Mouse (Mus musculus) embryonic facial prominence, embryonic 10.5 days (tissue): ENCODE data around the gene Bik. TPM values are rescaled to one million over a fixed set of nuclear protein-coding genes. Genes with fewer than 3 reads are reported as not detected.

Source experiments
- DNase-seq: peaks from one replicate; pipeline ENCODE4 v3.0.0-alpha.2; 2017; ENCODE audit warnings: low spot score
- H3K27ac ChIP-seq: fragments of 300-500 bp; sonication (generic); replicated peaks from 2 replicates; pipeline ENCODE4 v1.5.1; 2016; ENCODE audit warnings: mild to moderate bottlenecking
- H3K27me3 ChIP-seq: fragments of 300-500 bp; sonication (generic); replicated peaks from 2 replicates; pipeline ENCODE4 v1.6.1; 2016; ENCODE audit warnings: low read depth, mild to moderate bottlenecking; ENCODE audit not compliant: poor library complexity, severe bottlenecking
- H3K36me3 ChIP-seq: fragments of 300-500 bp; sonication (generic); replicated peaks from 2 replicates; pipeline ENCODE4 v1.6.1; 2016; ENCODE audit warnings: mild to moderate bottlenecking, moderate library complexity
- H3K4me1 ChIP-seq: fragments of 300-500 bp; sonication (generic); 2 replicates; pipeline ENCODE4 v1.6.1; 2016
- H3K4me3 ChIP-seq: fragments of 300-500 bp; sonication (generic); 2 replicates; pipeline ENCODE4 v1.5.1; 2016; ENCODE audit warnings: mild to moderate bottlenecking, moderate library complexity
- H3K9me3 ChIP-seq: fragments of 300-500 bp; sonication (generic); 2 replicates; pipeline ENCODE4 v1.6.1; 2016; ENCODE audit warnings: mild to moderate bottlenecking
- WGBS: fragments of 180-500 bp; shearing (Covaris S2); methylation state at CpG from one replicate; pipeline ENCODE4 v1.1.7; 2016; 5-methylcytosine and 5-hydroxymethylcytosine counted together
- polyA plus RNA-seq: library from polyadenylated mRNA; unstranded; fragments of >200 nt; fragmentation: Nextera tagmentation; extraction: Ambion mirVana; gene quantifications from 2 replicates; pipeline ENCODE4 v1.2.1, GENCODE M21; 2016

The Bik gene
- polyA plus RNA-seq, 1 experiment from 2014 or later, result 2.3 TPM

DNA sequence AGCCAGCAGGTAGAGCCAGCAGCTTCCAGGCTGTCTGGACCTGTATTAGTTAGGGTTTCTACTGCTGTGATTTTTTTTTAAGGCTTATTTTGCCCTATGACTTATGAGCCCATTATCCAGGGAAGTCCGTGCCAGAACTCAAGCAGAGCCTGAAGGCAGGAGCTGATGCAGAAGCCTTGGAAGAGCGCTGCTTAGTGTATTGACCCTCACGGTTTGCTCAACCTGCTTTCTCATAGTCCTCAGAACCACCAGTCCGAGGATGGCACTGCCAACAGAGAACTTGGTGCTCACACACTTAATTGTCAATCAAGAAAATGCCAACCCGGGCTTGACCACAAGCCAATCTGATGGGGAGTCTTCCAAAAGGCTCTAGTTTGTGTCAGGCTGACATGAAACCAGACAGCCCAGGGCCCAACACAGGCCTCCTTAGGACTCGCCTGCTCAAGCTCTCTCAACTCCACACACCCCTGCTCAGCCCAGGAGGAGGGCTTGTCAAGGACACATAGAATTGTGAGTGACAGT, 5.7 kb upstream of the Bik start:
- H3K4me3 ChIP-seq, result no peak overlapping the region
- no peaks in the 10 kb centered on the region for H3K36me3 ChIP-seq
- H3K9me3 ChIP-seq, result no peaks in the 10 kb centered on the region
- no peak overlapping the region for H3K27ac ChIP-seq
- 83% methylated on average over 6 of the region's 6 CpGs for WGBS
- peaks cover 18% of the 10 kb centered on the region for H3K27me3 ChIP-seq
- H3K4me1 ChIP-seq, result peaks cover 36% of the 10 kb centered on the region
- DNase-seq, result no peak

GRCm38 (mm10) chr15:83523196-83523595, 3.5 kb upstream of the Bik start:
- H3K4me3 ChIP-seq, result no peak overlapping the region
- no peaks in the 10 kb centered on the region for H3K36me3 ChIP-seq
- no peak for DNase-seq
- no peaks in the 10 kb centered on the region for H3K9me3 ChIP-seq
- peaks cover 41% of the 10 kb centered on the region for H3K27me3 ChIP-seq
- WGBS, result 21% methylated on average over 7 of the region's 7 CpGs
- H3K27ac ChIP-seq, result peak overlapping the region; percentile 62; the same call in 1 of the 2 replicates
- H3K4me1 ChIP-seq, result peaks cover 48% of the 10 kb centered on the region

DNA sequence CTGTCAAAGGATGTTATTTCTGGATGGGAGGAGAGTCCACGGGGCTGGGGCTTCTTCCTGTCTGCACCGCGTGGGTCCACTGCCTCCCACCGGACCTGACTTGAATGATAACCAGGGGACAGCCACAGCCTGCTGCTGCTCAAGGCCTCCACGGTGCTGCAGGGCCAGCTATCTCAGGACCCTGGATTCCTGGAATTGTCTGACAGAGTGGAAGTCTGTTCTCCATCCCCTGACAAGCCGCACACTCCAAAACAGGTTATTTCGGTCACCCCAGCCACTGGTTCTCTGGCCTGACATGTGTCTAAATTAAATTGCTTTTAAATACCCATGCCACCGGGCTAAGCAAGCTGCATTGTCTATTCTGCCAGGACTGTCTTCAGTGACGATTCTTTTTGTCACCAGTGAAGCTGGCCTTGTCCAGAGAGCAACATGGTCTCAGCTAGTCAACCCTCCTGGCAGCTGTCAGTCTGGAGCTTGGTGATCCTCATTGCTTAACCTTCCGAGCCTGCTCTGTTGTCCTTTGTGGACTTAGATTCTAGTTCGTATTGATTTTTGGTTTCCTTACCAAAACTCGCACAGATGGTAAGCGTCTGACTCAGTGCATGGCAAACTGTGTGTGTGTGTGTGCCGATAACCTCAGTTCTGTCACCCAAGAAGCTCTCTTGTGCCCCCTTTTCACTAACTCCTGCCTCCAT, 2.9 kb upstream of the Bik start:
- no peaks in the 10 kb centered on the region for H3K36me3 ChIP-seq
- H3K4me3 ChIP-seq, result no peak overlapping the region
- H3K27me3 ChIP-seq, result peaks cover 47% of the 10 kb centered on the region
- H3K27ac ChIP-seq, result peak overlapping the region; percentile 62; the same call in 1 of the 2 replicates
- H3K9me3 ChIP-seq, result no peaks in the 10 kb centered on the region
- no peak for DNase-seq
- WGBS, result 65% methylated on average over 14 of the region's 14 CpGs
- peaks cover 43% of the 10 kb centered on the region for H3K4me1 ChIP-seq

DNA sequence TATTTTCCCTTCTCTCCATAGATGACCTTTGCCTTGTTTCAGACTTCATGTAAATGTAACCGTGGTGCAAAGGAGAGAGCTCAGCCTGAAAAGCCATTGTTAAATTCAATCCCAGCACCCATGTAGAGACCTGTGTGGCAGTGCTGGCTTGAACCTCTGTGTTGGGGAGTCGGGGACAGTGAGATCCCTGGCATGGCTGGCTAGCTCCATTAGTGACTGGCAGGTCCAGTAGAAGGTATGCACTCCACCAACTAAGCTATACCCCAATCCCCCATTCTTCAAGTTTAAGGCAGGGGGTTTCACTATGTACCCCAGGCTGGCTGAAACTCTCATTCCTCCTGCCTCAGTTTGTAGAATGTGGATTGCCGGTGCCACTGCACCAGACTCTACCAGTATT, 2.3 kb upstream of the Bik start:
- Histone ChIP-seq H3K9me3 (no peaks in the 10 kb centered on the region), H3K36me3 (no peaks in the 10 kb centered on the region), H3K4me3 (no peak overlapping the region), H3K27ac (no peak overlapping the region), H3K27me3 (peaks cover 53% of the 10 kb centered on the region), H3K4me1 (peaks cover 43% of the 10 kb centered on the region)
- 85% methylated on average over 3 of the region's 3 CpGs for WGBS
- no peak for DNase-seq

DNA sequence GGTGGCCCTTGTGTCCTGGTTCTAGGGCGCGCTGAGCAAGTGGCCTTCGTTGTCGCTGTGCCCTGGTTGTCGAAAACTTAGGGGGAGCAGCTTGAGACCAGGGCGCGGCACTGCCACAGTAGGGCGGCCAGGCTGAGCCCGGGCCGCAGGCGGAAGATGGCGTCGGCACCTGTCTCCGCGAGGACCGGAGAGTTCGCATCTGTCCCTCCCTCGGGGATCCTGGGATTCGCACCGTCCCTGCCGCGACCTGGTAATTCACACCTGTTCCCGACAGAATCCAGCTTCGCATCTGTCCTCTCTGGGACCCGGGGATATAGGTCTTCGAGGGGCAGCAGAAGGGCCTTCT, 403 bp downstream of the Bik start:
- Histone ChIP-seq H3K27me3 (peaks cover 69% of the 10 kb centered on the region), H3K4me3 (peak overlapping the region; percentile 70), H3K36me3 (no peaks in the 10 kb centered on the region), H3K9me3 (no peaks in the 10 kb centered on the region), H3K27ac (0 out of 2 replicates have a peak overlapping the region, but pooled peaks have one; percentile 36), H3K4me1 (peaks cover 41% of the 10 kb centered on the region)
- 1% methylated on average over 26 of the region's 26 CpGs for WGBS
- no peak for DNase-seq

- Histone ChIP-seq H3K36me3 (no peaks in the 10 kb centered on the region), H3K27me3 (peaks cover 69% of the 10 kb centered on the region), H3K27ac (no peak overlapping the region), H3K4me1 (peaks cover 38% of the 10 kb centered on the region), H3K4me3 (no peak overlapping the region), H3K9me3 (no peaks in the 10 kb centered on the region)
- DNase-seq, result no peak
- 62% methylated on average over 2 of the region's 2 CpGs for WGBS
These were observed 1.1 kb downstream of the Bik start for GRCm38 (mm10) chr15:83527747-83528146.

GRCm38 (mm10) chr15:83528892-83529291, 2.2 kb downstream of the Bik start:
- H3K9me3 ChIP-seq, result no peaks in the 10 kb centered on the region
- DNase-seq, result no peak
- 71% methylated on average over 4 of the region's 4 CpGs for WGBS
- H3K27me3 ChIP-seq, result peaks cover 69% of the 10 kb centered on the region
- no peak overlapping the region for H3K4me3 ChIP-seq
- H3K4me1 ChIP-seq, result peaks cover 32% of the 10 kb centered on the region
- H3K36me3 ChIP-seq, result no peaks in the 10 kb centered on the region
- H3K27ac ChIP-seq, result no peak overlapping the region

GRCm38 (mm10) chr15:83529765-83530164, 3.1 kb downstream of the Bik start:
- Histone ChIP-seq H3K27ac (no peak overlapping the region), H3K36me3 (no peaks in the 10 kb centered on the region), H3K4me3 (no peak overlapping the region), H3K27me3 (peaks cover 63% of the 10 kb centered on the region), H3K9me3 (no peaks in the 10 kb centered on the region), H3K4me1 (peaks cover 32% of the 10 kb centered on the region)
- DNase-seq, result no peak
- WGBS, result 80% methylated on average over 5 of the region's 5 CpGs

DNA sequence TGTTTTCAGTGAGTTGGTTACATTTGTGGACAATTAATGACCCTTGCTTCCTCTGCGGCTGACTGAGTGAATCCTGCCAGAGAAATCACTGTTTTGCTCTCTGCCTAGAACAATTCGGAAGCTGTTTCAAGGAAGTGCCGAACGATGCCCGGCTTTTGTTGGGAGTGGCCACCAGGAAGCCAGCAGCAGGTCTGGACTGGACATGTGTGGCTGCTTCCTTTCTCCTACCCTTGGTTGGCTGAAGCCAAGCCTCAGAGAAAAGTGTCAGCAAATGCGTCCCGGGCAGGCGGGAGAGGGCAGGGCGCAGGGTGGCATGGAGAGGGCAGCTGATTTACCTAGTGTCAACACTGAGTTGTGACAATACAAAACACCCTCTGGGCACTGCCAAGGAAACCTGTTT, 3.6 kb downstream of the Bik start:
- no peak overlapping the region for H3K27ac ChIP-seq
- H3K4me3 ChIP-seq, result no peak overlapping the region
- peaks cover 29% of the 10 kb centered on the region for H3K4me1 ChIP-seq
- no peaks in the 10 kb centered on the region for H3K9me3 ChIP-seq
- 64% methylated on average over 9 of the region's 9 CpGs for WGBS
- no peaks in the 10 kb centered on the region for H3K36me3 ChIP-seq
- H3K27me3 ChIP-seq, result peaks cover 58% of the 10 kb centered on the region
- no peak for DNase-seq

DNA sequence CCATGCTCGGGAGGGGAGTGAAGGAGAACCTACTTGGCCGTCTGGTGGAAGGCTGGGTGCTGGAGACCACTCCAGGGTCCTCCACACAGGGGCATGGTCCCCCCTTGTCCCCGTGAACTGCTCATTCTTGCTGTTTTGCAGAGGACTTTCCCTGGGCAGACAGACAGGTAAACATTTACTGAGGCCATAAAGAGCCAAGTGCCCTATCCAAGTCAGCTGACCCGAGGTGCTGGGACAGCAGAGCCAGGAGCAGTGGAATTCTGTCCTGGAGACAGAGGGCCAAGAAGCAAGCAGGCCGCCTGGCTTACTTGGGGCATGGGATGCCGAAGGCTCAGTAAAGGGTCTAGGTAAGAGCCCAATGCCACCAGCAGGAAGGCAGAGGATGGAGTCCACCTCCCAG, 4.0 kb downstream of the Bik start:
- no peak overlapping the region for H3K4me3 ChIP-seq
- H3K4me1 ChIP-seq, result peaks cover 27% of the 10 kb centered on the region
- WGBS, result 82% methylated on average over 6 of the region's 6 CpGs
- no peak overlapping the region for H3K27ac ChIP-seq
- no peaks in the 10 kb centered on the region for H3K36me3 ChIP-seq
- no peak for DNase-seq
- H3K9me3 ChIP-seq, result no peaks in the 10 kb centered on the region
- peaks cover 53% of the 10 kb centered on the region for H3K27me3 ChIP-seq

DNA sequence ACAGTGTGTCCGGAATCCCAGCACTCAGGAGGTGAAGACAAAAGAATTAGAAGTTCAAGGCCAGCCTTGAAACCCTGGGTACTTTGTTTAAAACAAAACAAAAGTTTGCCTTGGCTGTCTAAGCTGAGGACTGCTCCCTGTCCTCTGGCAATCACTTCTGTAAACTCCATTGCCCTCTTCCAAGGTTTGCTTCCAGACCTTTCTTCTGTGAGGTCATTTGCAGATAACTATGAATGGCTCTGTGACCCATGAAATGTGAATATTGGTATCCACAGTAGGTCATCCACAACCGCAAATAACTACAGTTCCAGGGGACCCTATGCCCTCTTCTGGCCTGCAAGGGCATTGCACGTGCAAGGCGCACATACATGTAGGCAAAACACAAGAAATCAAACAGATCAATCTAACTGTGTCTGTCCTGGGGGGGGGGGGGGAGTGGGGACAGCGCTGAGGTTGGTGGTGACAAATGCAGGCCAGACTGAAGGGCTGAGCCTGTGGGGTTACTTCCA, 5.4 kb downstream of the Bik start:
- H3K36me3 ChIP-seq, result no peaks in the 10 kb centered on the region
- no peak overlapping the region for H3K27ac ChIP-seq
- no peak for DNase-seq
- 86% methylated on average over 5 of the region's 5 CpGs for WGBS
- peaks cover 14% of the 10 kb centered on the region for H3K4me1 ChIP-seq
- H3K4me3 ChIP-seq, result no peak overlapping the region
- peaks cover 40% of the 10 kb centered on the region for H3K27me3 ChIP-seq
- H3K9me3 ChIP-seq, result no peaks in the 10 kb centered on the region

GRCm38 (mm10) chr15:83532606-83533005, 5.9 kb downstream of the Bik start:
- no peak overlapping the region for H3K27ac ChIP-seq
- DNase-seq, result no peak
- WGBS, result 81% methylated on average over 7 of the region's 7 CpGs
- no peaks in the 10 kb centered on the region for H3K36me3 ChIP-seq
- H3K9me3 ChIP-seq, result no peaks in the 10 kb centered on the region
- H3K4me3 ChIP-seq, result no peak overlapping the region
- peaks cover 9% of the 10 kb centered on the region; the same call in 1 of the 2 replicates for H3K4me1 ChIP-seq
- peaks cover 34% of the 10 kb centered on the region for H3K27me3 ChIP-seq
